ENCODE assay signal across 23 mouse cellular contexts in the genomic region with DNA sequence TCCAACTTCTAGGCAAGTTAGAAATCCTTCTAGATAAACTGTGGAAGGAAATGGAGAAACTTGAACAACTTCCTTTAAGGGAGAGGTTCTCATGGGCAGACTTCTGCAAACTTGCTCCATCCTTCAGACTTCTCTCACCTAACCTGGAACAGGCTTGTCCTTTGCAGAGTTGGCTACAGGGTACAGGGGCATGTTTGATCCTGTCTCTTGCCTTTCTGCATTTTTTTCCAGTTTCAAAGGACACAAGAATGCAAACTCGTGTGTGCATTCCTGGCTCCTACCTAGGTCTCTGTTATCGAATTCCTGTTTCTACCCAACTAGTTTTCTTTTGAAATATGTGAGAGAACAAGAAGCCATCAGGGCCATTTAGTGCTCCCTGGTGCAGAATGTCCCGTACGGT. TPM values are rescaled to one million over a fixed set of nuclear protein-coding genes. Genes with fewer than 3 reads are reported as not detected.
DNase-seq lines count a peak whose midpoint lies in the region; ATAC-seq lines count a peak whose summit lies in the region.
"Had no signal": no experiment of that assay in that cellular context is flagged by ENCODE, and none has a peak within 500 bp of the region (broad histone marks: within the 10 kb centered on the region; RNA-seq: fewer than 3 reads in every experiment).

No protein-coding gene starts in this region.

- no peak overlapping the region for H3K9ac ChIP-seq in limb, embryonic 15.5 days
- H3K9ac ChIP-seq in embryonic facial prominence, embryonic 14.5 days (ENCODE audit: low read depth, low read length): no peak overlapping the region
- no peak overlapping the region for H3K9ac ChIP-seq in stomach, embryonic 16.5 days (ENCODE audit: low read length)
- H3K9ac ChIP-seq in forebrain, embryonic 15.5 days (replicated peaks): no peak overlapping the region
- H3K9ac ChIP-seq: embryonic facial prominence, embryonic 15.5 days; forebrain, embryonic 12.5 days; hindbrain, embryonic 12.5 days; intestine, embryonic 15.5 days had no signal

- H3K4me2 ChIP-seq in limb, embryonic 15.5 days: no peak overlapping the region
- no peak overlapping the region for H3K4me2 ChIP-seq in embryonic facial prominence, embryonic 14.5 days (ENCODE audit: low read depth, low read length)
- no peak overlapping the region for H3K4me2 ChIP-seq in stomach, embryonic 16.5 days (ENCODE audit: low read depth, low read length)
- no peak overlapping the region for H3K4me2 ChIP-seq in forebrain, embryonic 15.5 days (replicated peaks)
- H3K4me2 ChIP-seq: embryonic facial prominence, embryonic 15.5 days; forebrain, embryonic 12.5 days; hindbrain, embryonic 12.5 days; intestine, embryonic 15.5 days had no signal

- no peak overlapping the region for H3K4me3 ChIP-seq in limb, embryonic 15.5 days
- no peak overlapping the region for H3K4me3 ChIP-seq in limb, embryonic 10.5 days
- no peak overlapping the region for H3K4me3 ChIP-seq in embryonic facial prominence, embryonic 14.5 days (ENCODE audit: low read depth, low read length)
- no peak overlapping the region for H3K4me3 ChIP-seq in stomach, embryonic 16.5 days (replicated peaks; ENCODE audit: low read length)
- no peak overlapping the region for H3K4me3 ChIP-seq in forebrain, embryonic 15.5 days
- H3K4me3 ChIP-seq: embryonic facial prominence, embryonic 15.5 days; forebrain, embryonic 12.5 days; gastrocnemius, adult 2 months; hindbrain, embryonic 12.5 days; intestine, embryonic 15.5 days had no signal

- H3K27ac ChIP-seq in limb, embryonic 15.5 days: 0 out of 2 replicates have a peak overlapping the region, but pooled peaks have one; percentile 18
- no peak overlapping the region for H3K27ac ChIP-seq in limb, embryonic 10.5 days
- peak overlapping the region; percentile 28; the same call in 1 of the 2 replicates for H3K27ac ChIP-seq in embryonic facial prominence, embryonic 14.5 days (replicated peaks; ENCODE audit: low read depth, low read length)
- peak overlapping the region; percentile 22; the same call in 1 of the 2 replicates for H3K27ac ChIP-seq in stomach, embryonic 16.5 days (ENCODE audit: low read length)
- no peak overlapping the region for H3K27ac ChIP-seq in forebrain, embryonic 15.5 days (replicated peaks)
- H3K27ac ChIP-seq: embryonic facial prominence, embryonic 15.5 days; forebrain, embryonic 12.5 days; gastrocnemius, adult 2 months; hindbrain, embryonic 12.5 days; intestine, embryonic 15.5 days had no signal

- no peak for ATAC-seq in limb, embryonic 15.5 days (ENCODE audit: insufficient number of reproducible peaks, low FRiP score, low TSS enrichment, low read depth)
- no peak for ATAC-seq in embryonic facial prominence, embryonic 14.5 days (ENCODE audit: low read depth)
- ATAC-seq in stomach, embryonic 16.5 days (ENCODE audit: insufficient read depth, low FRiP score): no peak
- no peak for ATAC-seq in forebrain, embryonic 15.5 days (replicated peaks)
- ATAC-seq in frontal cortex, adult (ENCODE audit: low TSS enrichment): no peak
- ATAC-seq: CD4-positive, CD25-positive, alpha-beta regulatory T cell, adult 4 months; forebrain, embryonic 16.5 days; hindbrain, embryonic 16.5 days; intestine, embryonic 15.5 days had no signal

- no peaks in the 10 kb centered on the region for H3K9me3 ChIP-seq in limb, embryonic 15.5 days
- no peaks in the 10 kb centered on the region for H3K9me3 ChIP-seq in limb, embryonic 10.5 days (replicated peaks)
- H3K9me3 ChIP-seq in embryonic facial prominence, embryonic 14.5 days (ENCODE audit: control insufficient read depth, low read length): no peaks in the 10 kb centered on the region
- no peaks in the 10 kb centered on the region for H3K9me3 ChIP-seq in stomach, embryonic 16.5 days (replicated peaks; ENCODE audit: control insufficient read depth, low read length)
- H3K9me3 ChIP-seq in forebrain, embryonic 15.5 days: no peaks in the 10 kb centered on the region
- H3K9me3 ChIP-seq: embryonic facial prominence, embryonic 15.5 days; forebrain, embryonic 12.5 days; hindbrain, embryonic 12.5 days; intestine, embryonic 15.5 days had no signal

- peaks cover 32% of the 10 kb centered on the region for H3K4me1 ChIP-seq in limb, embryonic 15.5 days
- no peaks in the 10 kb centered on the region for H3K4me1 ChIP-seq in limb, embryonic 10.5 days
- H3K4me1 ChIP-seq in embryonic facial prominence, embryonic 14.5 days (ENCODE audit: control insufficient read depth, insufficient read depth, low read length): peaks cover 24% of the 10 kb centered on the region
- peaks cover 31% of the 10 kb centered on the region for H3K4me1 ChIP-seq in stomach, embryonic 16.5 days (ENCODE audit: control insufficient read depth, insufficient read depth, low read length)
- peaks cover 14% of the 10 kb centered on the region for H3K4me1 ChIP-seq in forebrain, embryonic 15.5 days

- WGBS in limb, embryonic 15.5 days: 44% methylated on average over 4 of the region's 4 CpGs
- 81% methylated on average over 4 of the region's 4 CpGs for WGBS in limb, embryonic 10.5 days
- 74% methylated on average over 4 of the region's 4 CpGs for WGBS in embryonic facial prominence, embryonic 14.5 days
- WGBS in stomach, embryonic 16.5 days: 66% methylated on average over 4 of the region's 4 CpGs
- WGBS in forebrain, embryonic 15.5 days: 91% methylated on average over 4 of the region's 4 CpGs

- no peaks in the 10 kb centered on the region for H3K27me3 ChIP-seq in limb, embryonic 15.5 days
- no peaks in the 10 kb centered on the region for H3K27me3 ChIP-seq in limb, embryonic 10.5 days (ENCODE audit: low read depth, poor library complexity, severe bottlenecking)
- no peaks in the 10 kb centered on the region for H3K27me3 ChIP-seq in embryonic facial prominence, embryonic 14.5 days (replicated peaks; ENCODE audit: control insufficient read depth, insufficient read depth, low read length)
- H3K27me3 ChIP-seq in stomach, embryonic 16.5 days (ENCODE audit: control insufficient read depth, insufficient read depth, low read length): no peaks in the 10 kb centered on the region
- H3K27me3 ChIP-seq in forebrain, embryonic 15.5 days: no peaks in the 10 kb centered on the region
- H3K27me3 ChIP-seq: embryonic facial prominence, embryonic 15.5 days; forebrain, embryonic 12.5 days; hindbrain, embryonic 12.5 days; intestine, embryonic 15.5 days had no signal

- DNase-seq in limb, embryonic 10.5 days (ENCODE audit: low spot score): no peak
- DNase-seq in embryonic facial prominence, embryonic 14.5 days (ENCODE audit: low spot score): peak; percentile 65
- DNase-seq in fat pad, adult 2 months (ENCODE audit: extremely low read depth, low read depth, low spot score): peak; percentile 73
- DNase-seq: adrenal gland, adult 2 months; adrenal gland, postnatal 14 days; cerebellum, adult 11 months; cerebellum, adult 2 months; cerebellum, adult 9-11 months; cerebellum, postnatal 25 days; gastrocnemius, adult 2 months; gastrocnemius, postnatal 14 days; heart, adult 18-20 months had no signal

- no peaks in the 10 kb centered on the region for H3K36me3 ChIP-seq in limb, embryonic 15.5 days
- H3K36me3 ChIP-seq in limb, embryonic 10.5 days: no peaks in the 10 kb centered on the region
- H3K36me3 ChIP-seq in embryonic facial prominence, embryonic 14.5 days (ENCODE audit: control insufficient read depth, insufficient read depth, low read length): no peaks in the 10 kb centered on the region
- no peaks in the 10 kb centered on the region for H3K36me3 ChIP-seq in stomach, embryonic 16.5 days (ENCODE audit: control insufficient read depth, insufficient read depth, low read length)
- no peaks in the 10 kb centered on the region for H3K36me3 ChIP-seq in forebrain, embryonic 15.5 days
- H3K36me3 ChIP-seq: embryonic facial prominence, embryonic 15.5 days; forebrain, embryonic 12.5 days; hindbrain, embryonic 12.5 days; intestine, embryonic 15.5 days had no signal

RNA-seq across cellular contexts. Expression of a gene that starts 55.8 kb away (rescaled TPM):
- polyA plus RNA-seq in limb, embryonic 15.5 days (2015; fragmentation: Nextera tagmentation; extraction: Ambion mirVana): 26.6 and 29.1 TPM in 2 replicates
- 8.6 and 10.3 TPM in 2 replicates for polyA plus RNA-seq in limb, embryonic 10.5 days (2016; fragmentation: Nextera tagmentation; extraction: Ambion mirVana)
- polyA plus RNA-seq in embryonic facial prominence, embryonic 14.5 days (2014; fragmentation: Nextera tagmentation; extraction: Ambion mirVana): 19.2 and 20.8 TPM in 2 replicates
- 35.3 and 35.6 TPM in 2 replicates for polyA plus RNA-seq in stomach, embryonic 16.5 days (2015; fragmentation: Nextera tagmentation; extraction: Ambion mirVana)
- 10.2 and 10.4 TPM in 2 replicates for polyA plus RNA-seq in forebrain, embryonic 15.5 days (2015; fragmentation: Nextera tagmentation; extraction: Ambion mirVana)
- polyA plus RNA-seq: CD4-positive, CD25-positive, alpha-beta regulatory T cell, adult 4 months had no signal

Comparison
In these comparisons a context has a peak if more than half of its experiments do, and no peak if none do; other contexts are left out.
1. H3K27ac ChIP-seq: peak in limb, embryonic 15.5 days (single experiment), embryonic facial prominence, embryonic 14.5 days (single experiment) and stomach, embryonic 16.5 days (single experiment); none in limb, embryonic 10.5 days (single experiment) and forebrain, embryonic 15.5 days (single experiment).